Mouse (Mus musculus) heart, embryonic 10.5 days (tissue): ENCODE results near the gene Olfr979. TPM values are rescaled to one million over a fixed set of nuclear protein-coding genes. Genes with fewer than 3 reads are reported as not detected.
"Not testable (repeated sequence)": the region's sequence is repeated elsewhere in the genome, so short reads cannot be mapped to it uniquely, and the experiment has no call there.

ENCODE experiments used
- DNase-seq: peaks from one replicate; pipeline ENCODE4 v3.0.0-alpha.2; 2017; ENCODE audit warnings: low spot score
- H3K27ac ChIP-seq: fragments of 300-500 bp; sonication (generic); 2 replicates; pipeline ENCODE4 v1.5.1; 2016; ENCODE audit warnings: mild to moderate bottlenecking
- H3K27me3 ChIP-seq: fragments of 300-500 bp; sonication (generic); 2 replicates; pipeline ENCODE4 v1.6.1; 2016; ENCODE audit warnings: mild to moderate bottlenecking; ENCODE audit not compliant: poor library complexity, insufficient read depth, severe bottlenecking
- H3K36me3 ChIP-seq: fragments of 300-500 bp; sonication (generic); 2 replicates; pipeline ENCODE4 v1.6.1; 2016; ENCODE audit warnings: mild to moderate bottlenecking, moderate library complexity
- H3K4me1 ChIP-seq: fragments of 300-500 bp; sonication (generic); 2 replicates; pipeline ENCODE4 v1.6.1; 2016; ENCODE audit warnings: mild to moderate bottlenecking
- H3K4me3 ChIP-seq: fragments of 300-500 bp; sonication (generic); 2 replicates; pipeline ENCODE4 v1.5.1; 2016; ENCODE audit warnings: mild to moderate bottlenecking, moderate library complexity
- H3K9me3 ChIP-seq: fragments of 300-500 bp; sonication (generic); 2 replicates; pipeline ENCODE4 v1.6.1; 2016; ENCODE audit warnings: mild to moderate bottlenecking, moderate library complexity
- WGBS: fragments of 180-500 bp; shearing (Covaris S2); methylation state at CpG from one replicate; pipeline ENCODE4 v1.1.7; 2016; 5-methylcytosine and 5-hydroxymethylcytosine counted together
- polyA plus RNA-seq: library from polyadenylated mRNA; unstranded; fragments of >200 nt; fragmentation: Nextera tagmentation; extraction: Ambion mirVana; gene quantifications from 2 replicates; pipeline ENCODE4 v1.2.1, GENCODE M21; 2016

The Olfr979 gene
- not detected in 2 replicates for polyA plus RNA-seq

- WGBS: 93% methylated on average over 1 of the region's 1 CpGs
- H3K9me3 ChIP-seq: no peaks in the 10 kb centered on the region
- no peaks in the 10 kb centered on the region for H3K4me1 ChIP-seq
- no peak for DNase-seq
- no peak within 1 kb of the TSS for H3K4me3 ChIP-seq
- no peaks in the 10 kb centered on the region for H3K36me3 ChIP-seq
- no peak within 1 kb of the TSS for H3K27ac ChIP-seq
- H3K27me3 ChIP-seq: no peaks in the 10 kb centered on the region
Observed at GRCm38 (mm10) chr9:40003365-40003764, at the start of gene Olfr979. Gene Olfr979 (minus strand): TSS chr9:40003465.

DNA sequence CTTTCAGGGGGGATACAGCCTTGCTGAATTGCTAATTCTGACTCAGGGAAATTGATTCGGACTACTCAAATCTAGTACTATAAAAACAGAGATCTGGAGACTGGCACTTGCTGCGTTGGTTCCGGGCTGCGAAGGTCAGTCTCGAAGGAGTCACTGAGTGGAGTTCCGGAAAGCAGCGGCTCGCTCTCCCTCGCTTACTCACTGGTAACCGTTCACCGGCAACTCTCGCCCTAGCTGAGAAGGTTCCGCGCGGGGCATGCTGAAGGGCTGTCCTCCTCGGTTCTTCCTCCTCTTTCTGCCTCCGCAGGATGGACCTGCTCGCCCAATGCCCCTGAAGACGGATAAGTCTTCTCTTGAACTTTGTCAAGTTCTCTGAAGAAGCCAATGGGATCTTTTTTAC, 46.9 kb upstream of the Olfr979 start:
- Histone ChIP-seq H3K4me1 (no peaks in the 10 kb centered on the region), H3K4me3 (no peak overlapping the region), H3K36me3 (no peaks in the 10 kb centered on the region), H3K27me3 (no peaks in the 10 kb centered on the region), H3K9me3 (no peaks in the 10 kb centered on the region), H3K27ac (no peak overlapping the region)
- WGBS: 86% methylated on average over 19 of the region's 19 CpGs
- no peak for DNase-seq

DNA sequence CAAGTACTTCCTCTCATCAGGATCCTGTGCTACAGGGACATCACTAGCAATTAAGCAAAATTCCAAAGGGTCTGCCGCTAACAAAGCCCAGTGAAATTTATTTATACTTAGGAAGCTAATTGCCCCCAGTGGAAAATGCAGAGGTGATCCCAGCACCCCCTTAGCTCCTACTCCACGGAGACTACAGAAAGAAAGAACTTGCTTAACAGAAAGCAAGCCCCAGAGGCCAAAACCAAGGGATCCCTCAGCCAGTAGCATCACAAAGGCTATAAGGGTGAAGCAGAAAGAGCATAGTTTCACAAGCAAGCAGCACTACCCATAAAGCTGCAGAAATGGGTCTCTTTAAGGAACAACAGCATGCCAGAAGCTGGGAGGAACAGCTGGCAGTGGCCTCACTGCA, 17.9 kb upstream of the Olfr979 start, which contains the start of gene Olfr981:
Gene Olfr981, plus strand, starts transcription at position 301 of the 400 bp plus-strand sequence.
- whole genome bisulfite sequencing: 67% methylated on average over 2 of the region's 2 CpGs
- no peak for DNase-seq
- no peak within 1 kb of the TSS for H3K4me3 ChIP-seq
- H3K27ac ChIP-seq: no peak within 1 kb of the TSS
- no peaks in the 10 kb centered on the region for H3K36me3 ChIP-seq
- H3K27me3 ChIP-seq: no peaks in the 10 kb centered on the region
- H3K4me1 ChIP-seq: no peaks in the 10 kb centered on the region
- no peaks in the 10 kb centered on the region for H3K9me3 ChIP-seq

DNA sequence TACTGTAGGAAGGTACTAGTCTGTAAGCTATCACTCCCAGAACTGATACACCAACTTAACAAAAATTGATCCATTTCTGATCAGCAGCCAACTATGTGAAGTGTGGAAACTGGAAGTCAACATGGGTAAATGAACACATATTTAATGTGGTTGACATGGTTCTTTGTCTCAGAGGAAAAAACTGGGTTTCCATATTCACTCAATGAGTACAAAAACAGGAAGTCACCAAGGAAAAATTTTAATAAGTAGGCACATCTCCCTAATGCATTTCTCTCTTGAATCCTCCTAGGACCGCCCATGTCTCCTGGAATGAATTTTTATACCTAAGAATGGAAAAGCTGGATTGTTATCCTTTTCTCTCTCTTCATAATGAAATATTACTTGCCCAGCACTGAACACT, 6.2 kb upstream of the Olfr979 start, which contains the start of gene Olfr980:
Gene Olfr980, minus strand, starts transcription at position 101 of the 400 bp plus-strand sequence.
- Histone ChIP-seq H3K4me3 (no peak within 1 kb of the TSS), H3K27ac (no peak within 1 kb of the TSS), H3K4me1 (no peaks in the 10 kb centered on the region), H3K27me3 (no peaks in the 10 kb centered on the region), H3K9me3 (no peaks in the 10 kb centered on the region), H3K36me3 (no peaks in the 10 kb centered on the region)
- 76% methylated on average over 1 of the region's 1 CpGs for WGBS
- no peak for DNase-seq

DNA sequence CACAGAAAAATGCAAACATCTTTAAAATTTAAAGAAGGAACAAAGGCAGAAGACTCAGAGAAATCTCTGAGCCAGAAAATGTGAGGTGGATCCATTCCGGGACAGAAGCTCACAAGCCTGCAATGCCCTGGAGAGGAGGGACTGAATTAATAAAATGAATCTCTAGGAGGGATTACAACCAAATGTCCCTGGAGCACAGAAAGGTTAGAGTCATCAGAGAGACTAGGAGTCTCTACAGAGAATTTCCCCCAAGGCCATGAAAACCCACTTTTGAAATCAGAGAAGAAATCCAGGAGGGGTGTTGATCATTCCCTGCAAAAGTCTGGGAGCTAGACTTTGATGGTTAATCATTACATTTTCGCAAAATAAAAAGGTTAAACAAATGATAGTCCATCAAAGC, 11.5 kb downstream of the Olfr979 start, which contains the start of gene Olfr978:
Gene Olfr978, plus strand, starts transcription at position 301 of the 400 bp plus-strand sequence.
- Histone ChIP-seq H3K4me3 (no peak within 1 kb of the TSS), H3K27ac (no peak within 1 kb of the TSS), H3K4me1 (no peaks in the 10 kb centered on the region), H3K36me3 (no peaks in the 10 kb centered on the region), H3K27me3 (no peaks in the 10 kb centered on the region), H3K9me3 (no peaks in the 10 kb centered on the region)
- WGBS: 79% methylated on average over 2 of the region's 2 CpGs
- DNase-seq: no peak

DNA sequence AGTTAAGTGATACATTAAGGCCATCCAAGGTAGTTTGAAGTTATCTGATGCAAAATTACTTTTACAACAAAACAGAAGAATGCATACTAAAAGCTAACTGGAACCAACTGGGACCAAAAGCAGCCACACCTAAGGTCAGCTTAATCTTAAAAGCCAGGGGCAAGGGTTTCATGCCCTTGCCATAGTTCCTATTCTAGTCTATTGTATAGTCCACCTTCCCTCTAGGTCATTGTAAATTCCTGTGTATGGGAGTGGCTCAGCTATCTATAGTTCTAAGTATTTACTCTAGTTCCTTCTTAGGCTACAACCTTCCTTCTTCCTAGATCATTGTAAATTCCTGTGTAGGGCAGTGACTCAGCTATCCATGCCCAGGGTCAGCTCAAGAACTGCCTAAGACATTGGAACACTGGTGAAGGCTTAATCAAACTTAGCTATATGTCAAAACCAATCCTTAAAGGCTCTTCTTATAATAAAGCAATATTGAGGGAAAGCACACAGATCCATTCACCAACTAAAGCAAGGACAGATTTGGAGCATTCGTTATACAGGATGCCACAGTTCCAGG, 26.6 kb downstream of the Olfr979 start:
- not testable (repeated sequence) for H3K27me3 ChIP-seq, H3K27ac ChIP-seq, H3K9me3 ChIP-seq, DNase-seq, H3K36me3 ChIP-seq, H3K4me1 ChIP-seq, H3K4me3 ChIP-seq
- 77% methylated on average over 1 of the region's 1 CpGs for WGBS

GRCm38 (mm10) chr9:39961033-39961432, 42.2 kb downstream of the Olfr979 start, which contains the start of gene Olfr976:
Gene Olfr976 (minus strand): TSS chr9:39961133.
- H3K9me3 ChIP-seq, H3K27me3 ChIP-seq, H3K4me3 ChIP-seq, H3K27ac ChIP-seq, H3K4me1 ChIP-seq, H3K36me3 ChIP-seq, DNase-seq: not testable (repeated sequence)
- 84% methylated on average over 8 of the region's 9 CpGs for WGBS

DNA sequence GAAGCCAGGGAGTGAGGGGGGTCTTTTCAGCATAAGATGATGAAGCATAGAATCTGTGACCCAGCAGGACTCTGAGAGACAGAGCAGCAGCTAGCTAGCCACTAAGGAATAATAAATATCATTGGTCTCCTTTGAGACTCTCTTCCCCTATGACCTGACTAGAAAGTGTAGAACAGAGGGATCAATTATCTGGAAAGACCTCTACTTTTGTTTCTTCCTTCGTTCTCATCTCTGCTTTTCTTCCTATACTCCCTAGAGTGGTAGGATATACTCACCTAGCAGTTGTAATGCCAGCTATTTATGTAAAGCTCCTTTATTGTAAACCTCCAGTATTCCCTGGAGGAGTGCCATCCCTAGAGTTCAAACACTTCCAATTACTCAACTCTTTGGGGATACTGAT, 51.3 kb downstream of the Olfr979 start, which contains the start of gene Olfr975:
Gene Olfr975, minus strand, starts transcription at position 101 of the 400 bp plus-strand sequence.
- no peak for DNase-seq
- WGBS: 58% methylated on average over 1 of the region's 1 CpGs
- no peak within 1 kb of the TSS for H3K27ac ChIP-seq
- H3K36me3 ChIP-seq: no peaks in the 10 kb centered on the region
- H3K4me1 ChIP-seq: no peaks in the 10 kb centered on the region
- H3K27me3 ChIP-seq: no peaks in the 10 kb centered on the region
- no peaks in the 10 kb centered on the region for H3K9me3 ChIP-seq
- no peak within 1 kb of the TSS for H3K4me3 ChIP-seq

Other genes starting within 250 kb of the Olfr979 start
- not detected in 2 replicates for gene Olfr968, start 220.2 kb downstream of the Olfr979 start, polyA plus RNA-seq
- gene Olfr969, start 212.5 kb downstream of the Olfr979 start, polyA plus RNA-seq: not detected in 2 replicates
- not detected in 2 replicates for gene Olfr970, start 194.6 kb downstream of the Olfr979 start, polyA plus RNA-seq
- gene Olfr971, start 166.6 kb downstream of the Olfr979 start, polyA plus RNA-seq: not detected in 2 replicates
- not detected in 2 replicates for gene Olfr972, start 137.0 kb downstream of the Olfr979 start, polyA plus RNA-seq
- gene Olfr229, start 96.1 kb downstream of the Olfr979 start, polyA plus RNA-seq: not detected in 2 replicates
- not detected in 2 replicates for gene Olfr974, start 66.0 kb downstream of the Olfr979 start, polyA plus RNA-seq
- gene Olfr975, start 51.4 kb downstream of the Olfr979 start, polyA plus RNA-seq: not detected in 2 replicates
- gene Olfr976, start 42.3 kb downstream of the Olfr979 start, polyA plus RNA-seq: not detected in 2 replicates
- not detected in 2 replicates for gene Olfr978, start 11.4 kb downstream of the Olfr979 start, polyA plus RNA-seq
- not detected in 2 replicates for gene Olfr980, start 6.1 kb upstream of the Olfr979 start, polyA plus RNA-seq
- not detected in 2 replicates for gene Olfr981, start 18.0 kb upstream of the Olfr979 start, polyA plus RNA-seq
- gene Olfr982, start 70.4 kb upstream of the Olfr979 start, polyA plus RNA-seq: not detected in 2 replicates
- gene Olfr983, start 90.1 kb upstream of the Olfr979 start, polyA plus RNA-seq: not detected in 2 replicates
- gene Olfr984, start 110.7 kb upstream of the Olfr979 start, polyA plus RNA-seq: not detected in 2 replicates
- gene Olfr985, start 126.7 kb upstream of the Olfr979 start, polyA plus RNA-seq: not detected in 2 replicates
- not detected in 2 replicates for gene Tmem225, start 144.7 kb upstream of the Olfr979 start, polyA plus RNA-seq
- gene Olfr986, start 177.5 kb upstream of the Olfr979 start, polyA plus RNA-seq: not detected in 2 replicates
- gene Zfp202, start 188.9 kb upstream of the Olfr979 start, polyA plus RNA-seq: 4.6 and 5.9 TPM in 2 replicates